Mouse (Mus musculus) lung, adult 2 months (tissue): ENCODE measurements around the gene Adcy7.

ENCODE experiments used
- CTCF ChIP-seq: fragments of 200-500 bp; IDR thresholded peaks from 2 replicates; pipeline ENCODE4 v1.5.1; 2011; ENCODE audit warnings: mild to moderate bottlenecking, low read length, control low read depth; ENCODE audit not compliant: insufficient read depth
- POLR2A ChIP-seq: fragments of 200-500 bp; IDR thresholded peaks from 2 replicates; pipeline ENCODE4 v1.6.1; 2011; ENCODE audit warnings: low read depth, mild to moderate bottlenecking, control low read depth, low read length, borderline replicate concordance; ENCODE audit errors: extremely low read depth

GRCm38 (mm10) chr8:88283243-88284115 lies 11.3 kb downstream of the Adcy7 start:
- TF ChIP-seq CTCF (no peak), POLR2A (no peak)
